Mouse (Mus musculus) myocyte (in vitro differentiated cells): ENCODE measurements around the gene Fam241b.

ENCODE experiments used
- CEBPB ChIP-seq: IDR thresholded peaks from 2 replicates; pipeline ENCODE4 v1.6.1; 2011; ENCODE audit warnings: mild to moderate bottlenecking, moderate library complexity; ENCODE audit not compliant: poor library complexity, insufficient read depth, severe bottlenecking
- E2F4 ChIP-seq: IDR thresholded peaks from one replicate; pipeline ENCODE4 v1.6.1; 2011; ENCODE audit warnings: mild to moderate bottlenecking, control low read depth, moderate library complexity; ENCODE audit not compliant: insufficient read depth
- MAX ChIP-seq: IDR thresholded peaks from one replicate; pipeline ENCODE4 v1.6.1; 2011; ENCODE audit warnings: low read depth, mild to moderate bottlenecking, control low read depth
- MYOD1 ChIP-seq, 3 experiments: IDR thresholded peaks; one replicate each; pipeline ENCODE4 v1.6.1; 2011; ENCODE audit warnings: control low read depth in 2 of 3, low read depth in 2 of 3, mild to moderate bottlenecking in 2 of 3, moderate library complexity in 1 of 3; ENCODE audit not compliant: insufficient read length in 2 of 3, control insufficient read depth in 1 of 3
- MYOG ChIP-seq, 3 experiments: IDR thresholded peaks; one replicate each; pipeline ENCODE4 v1.6.1; 2011; ENCODE audit warnings: control low read depth in 2 of 3, low read depth in 2 of 3, mild to moderate bottlenecking in 2 of 3; ENCODE audit not compliant: insufficient read length in 2 of 3, control insufficient read depth in 1 of 3, insufficient read depth in 1 of 3
- POLR2A ChIP-seq: IDR thresholded peaks from one replicate; pipeline ENCODE4 v1.6.1; 2011; ENCODE audit warnings: low read depth, mild to moderate bottlenecking, control low read depth, moderate library complexity; ENCODE audit not compliant: insufficient read length
- POLR2AphosphoS2 ChIP-seq: IDR thresholded peaks from one replicate; pipeline ENCODE4 v1.6.1; 2011; ENCODE audit warnings: low read depth, control low read depth; ENCODE audit not compliant: insufficient read length
- SRF ChIP-seq: IDR thresholded peaks from one replicate; pipeline ENCODE4 v1.6.1; 2011; ENCODE audit warnings: low read depth; ENCODE audit not compliant: control insufficient read depth, insufficient read length
- TCF12 ChIP-seq: IDR thresholded peaks from one replicate; pipeline ENCODE4 v1.6.1; 2011; ENCODE audit warnings: mild to moderate bottlenecking, control low read depth; ENCODE audit not compliant: poor library complexity, insufficient read depth, severe bottlenecking
- TCF3 ChIP-seq: IDR thresholded peaks from one replicate; pipeline ENCODE4 v1.6.1; 2011; ENCODE audit warnings: low read depth, control low read depth; ENCODE audit not compliant: insufficient read length
- USF1 ChIP-seq: IDR thresholded peaks from one replicate; pipeline ENCODE4 v1.6.1; 2011; ENCODE audit warnings: low read depth, mild to moderate bottlenecking, control low read depth, moderate library complexity

- TF ChIP-seq POLR2A: no peak
- TF ChIP-seq E2F4: no peak
- no peak for TF ChIP-seq POLR2AphosphoS2
- TF ChIP-seq SRF: no peak
- no peak for TF ChIP-seq USF1
- no peak for TF ChIP-seq CEBPB
- no peak for TF ChIP-seq MYOG (IDR thresholded peaks at IDR 0.05; ENCODE audit: control insufficient read depth in 1 of 3, insufficient read depth in 1 of 3, insufficient read length in 2 of 3, low read depth in 2 of 3)
- TF ChIP-seq MAX: no peak
- TF ChIP-seq TCF12: no peak
- no peak for TF ChIP-seq TCF3
- TF ChIP-seq MYOD1 (IDR thresholded peaks at IDR 0.05; ENCODE audit: control insufficient read depth in 1 of 3, insufficient read length in 2 of 3, low read depth in 2 of 3): no peak
Observed at GRCm38 (mm10) chr10:62069398-62069797, 74.3 kb downstream of the Fam241b start.
